Mouse (Mus musculus): ENCODE results near the gene Plekhg5. TPM values are rescaled to one million over a fixed set of nuclear protein-coding genes. Genes with fewer than 3 reads are reported as not detected.

Plekhg5 gene
- total and polyA plus RNA-seq, 3 experiments: 0.05 to 2.1 (median 1.1) TPM

- H3K4me1 ChIP-seq (ENCODE audit: control insufficient read depth in 1 of 2, insufficient read depth in 2 of 2): peaks cover 20 to 31% of the 10 kb centered on the region in 2 experiments
- in situ Hi-C loops (cut with MboI; ENCODE audit: low pct_ligation_motif_present, low pct_unique_long_range_greater_than_20kb, low sequenced_read_pairs): loop anchor here (5.0 kb wide), 1 partner anchor 53 kb away; no protein-coding TSS in a partner anchor
- TF ChIP-seq USF2 (conservative IDR thresholded peaks at IDR 0.05; ENCODE audit: low read depth, low read length): no peak
- TF ChIP-seq MAFK (IDR thresholded peaks at IDR 0.05; ENCODE audit: insufficient replicate concordance, low read length): no peak
- no peak for TF ChIP-seq NELFE (IDR thresholded peaks at IDR 0.05; ENCODE audit: low read depth, low read length)
- peak; percentile 20 for TF ChIP-seq RAD21 (IDR thresholded peaks at IDR 0.05; ENCODE audit: low read depth, low read length)
- peak in 1 of 2 experiments; percentile 30; a peak in 1 of 4 replicates for TF ChIP-seq CTCF (conservative IDR thresholded peaks at IDR 0.05 in 1 of 2, IDR thresholded peaks at IDR 0.05 in 1 of 2; ENCODE audit: low read depth in 2 of 2, low read length in 2 of 2)
- TF ChIP-seq ZC3H11A (IDR thresholded peaks at IDR 0.05; ENCODE audit: low read depth, low read length): no peak
- TF ChIP-seq BHLHE40 (IDR thresholded peaks at IDR 0.05; ENCODE audit: low read depth, low read length): no peak
- TF ChIP-seq JUND (conservative IDR thresholded peaks at IDR 0.05; ENCODE audit: low read depth, low read length): no peak
- no peak for TF ChIP-seq ZKSCAN1 (IDR thresholded peaks at IDR 0.05; ENCODE audit: borderline replicate concordance, low read depth, low read length)
- no peak for TF ChIP-seq KAT2A (IDR thresholded peaks at IDR 0.05; ENCODE audit: insufficient replicate concordance, low read length)
- TF ChIP-seq UBTF (IDR thresholded peaks at IDR 0.05; ENCODE audit: low read depth, low read length): no peak
- TF ChIP-seq PAX5 (IDR thresholded peaks at IDR 0.05; ENCODE audit: low read length): no peak
- TF ChIP-seq RCOR1 (conservative IDR thresholded peaks at IDR 0.05; ENCODE audit: low read depth, low read length): no peak
- no peak for TF ChIP-seq MAZ (IDR thresholded peaks at IDR 0.05; ENCODE audit: low read depth, low read length)
- TF ChIP-seq MXI1 (IDR thresholded peaks at IDR 0.05; ENCODE audit: low read depth, low read length): no peak
- no peak for TF ChIP-seq SIN3A (IDR thresholded peaks at IDR 0.05; ENCODE audit: low read length)
- TF ChIP-seq CHD1 (IDR thresholded peaks at IDR 0.05; ENCODE audit: low read depth, low read length): no peak
- TF ChIP-seq MYC (IDR thresholded peaks at IDR 0.05; ENCODE audit: low read depth, low read length): no peak
- TF ChIP-seq SMC3 (IDR thresholded peaks at IDR 0.05; ENCODE audit: low read depth, low read length): peak; percentile 23; the same call in 1 of the 2 replicates
- TF ChIP-seq GABPA (IDR thresholded peaks at IDR 0.05; ENCODE audit: insufficient replicate concordance, low read depth, low read length): no peak
Measured at GRCm38 (mm10) chr4:152029997-152030396, 42.3 kb upstream of the Plekhg5 start.

GRCm38 (mm10) chr4:152032922-152033321, 39.4 kb upstream of the Plekhg5 start:
- no peak for DNase-seq (ENCODE audit: extremely low read depth)
- Histone ChIP-seq H3K9me3 (replicated peaks; ENCODE audit: low read length) (no peaks in the 10 kb centered on the region), H3K4me1 (ENCODE audit: control insufficient read depth in 1 of 2, insufficient read depth in 2 of 2) (peaks cover 9 to 12% of the 10 kb centered on the region in 2 experiments), H3K4me2 (ENCODE audit: insufficient read depth, low read depth, poor library complexity, severe bottlenecking) (no peak overlapping the region), H3K27ac (ENCODE audit: insufficient read depth, low read depth) (no peak overlapping the region), H3K36me3 (replicated peaks in 1 of 2; ENCODE audit: control insufficient read depth in 1 of 2, insufficient read depth in 1 of 2, low read length in 1 of 2) (no peaks in the 10 kb centered on the region), H3K27me3 (replicated peaks) (peaks cover 3% of the 10 kb centered on the region), H3K4me3 (replicated peaks in 1 of 3; ENCODE audit: low read depth in 2 of 3, low read length in 2 of 3, poor library complexity in 1 of 3) (no peak overlapping the region), H3K9ac (ENCODE audit: insufficient read depth, low read depth) (no peak overlapping the region), H3K79me2 (replicated peaks; ENCODE audit: control insufficient read depth, extremely low read depth, insufficient read depth, poor library complexity, severe bottlenecking) (no peaks in the 10 kb centered on the region)
- TF ChIP-seq TCF12 (IDR thresholded peaks at IDR 0.05; ENCODE audit: low read depth, low read length): no peak
- TF ChIP-seq CHD2 (IDR thresholded peaks at IDR 0.05; ENCODE audit: low read length): no peak
- in situ Hi-C loops (cut with MboI; ENCODE audit: low pct_ligation_motif_present, low pct_unique_long_range_greater_than_20kb, low sequenced_read_pairs): loop anchor here (5.0 kb wide), 1 partner anchor 56 kb away; no protein-coding TSS in a partner anchor
- dilution Hi-C loops (cut with MboI; ENCODE audit: extremely low pct_ligation_motif_present, extremely low pct_unique_long_range_greater_than_20kb, low sequenced_read_pairs): no loop called here

More at GRCm38 (mm10) chr4:152029997-152030396, 42.3 kb upstream of the Plekhg5 start:
- H3K4me2 ChIP-seq (ENCODE audit: insufficient read depth, low read depth, poor library complexity, severe bottlenecking): no peak overlapping the region
- dilution Hi-C loops (cut with MboI; ENCODE audit: extremely low pct_ligation_motif_present, extremely low pct_unique_long_range_greater_than_20kb, low sequenced_read_pairs): no loop called here
- H3K9ac ChIP-seq (ENCODE audit: insufficient read depth, low read depth): no peak overlapping the region
- no peak overlapping the region for H3K27ac ChIP-seq (ENCODE audit: insufficient read depth, low read depth)
- peak; percentile 19 for DNase-seq (ENCODE audit: extremely low read depth)
- peaks cover 18% of the 10 kb centered on the region for H3K79me2 ChIP-seq (replicated peaks; ENCODE audit: control insufficient read depth, extremely low read depth, insufficient read depth, poor library complexity, severe bottlenecking)
- H3K27me3 ChIP-seq (replicated peaks): peaks cover 3% of the 10 kb centered on the region
- no peaks in the 10 kb centered on the region for H3K9me3 ChIP-seq (replicated peaks; ENCODE audit: low read length)
- peaks cover 0 to 15% of the 10 kb centered on the region in 2 experiments for H3K36me3 ChIP-seq (replicated peaks in 1 of 2; ENCODE audit: control insufficient read depth in 1 of 2, insufficient read depth in 1 of 2, low read length in 1 of 2)
- H3K4me3 ChIP-seq (replicated peaks in 1 of 3; ENCODE audit: low read depth in 2 of 3, low read length in 2 of 3, poor library complexity in 1 of 3): no peak overlapping the region
